Mouse (Mus musculus) megakaryocyte progenitor cell, adult 5-6 weeks (primary cell): ENCODE measurements around the gene BC005561. TPM values are rescaled to one million over a fixed set of nuclear protein-coding genes. Genes with fewer than 3 reads are reported as not detected.
"Not testable (repeated sequence)": the region's sequence is repeated elsewhere in the genome, so short reads cannot be mapped to it uniquely, and the experiment has no call there.

Experiments
- ATAC-seq: replicated peaks from 2 replicates; pipeline ENCODE4 v1.8.0; 2016; ENCODE audit warnings: mild to moderate bottlenecking, moderate TSS enrichment, inconsistent platforms; ENCODE audit not compliant: poor library complexity
- total RNA-seq, 2 experiments: library from RNA; stranded (forward) in 1 of 2; stranded (reverse) in 1 of 2; fragments of 157-497, 149-512 nt in 1 of 2; fragments of 200-1000 nt in 1 of 2; gene quantifications; 2 replicates each; pipeline versions ENCODE4 v1.2.3 to v1.2.4; 2015 to 2017

Gene BC005561
- total RNA-seq (2015) (11.3 and 17.8 TPM in 2 replicates), total RNA-seq (2017) (10.7 and 14.6 TPM in 2 replicates)

GRCm38 (mm10) chr5:104508195-104508891, at the start of gene BC005561:
BC005561 (plus strand) TSS chr5:104508352.
- ATAC-seq = peak; percentile 90

GRCm38 (mm10) chr5:104458832-104459705, 49.1 kb upstream of the BC005561 start, which contains the start of gene Pkd2:
Pkd2 (plus strand) TSS chr5:104459450.
- ATAC-seq = peak; percentile 66

- ATAC-seq = peak; percentile 49
These were observed 48.3 kb upstream of the BC005561 start for GRCm38 (mm10) chr5:104459706-104460455.

GRCm38 (mm10) chr5:104460456-104460838, 47.7 kb upstream of the BC005561 start:
- peak; percentile 11; the same call in 1 of the 2 replicates for ATAC-seq

GRCm38 (mm10) chr5:104460856-104461255, 47.3 kb upstream of the BC005561 start:
- ATAC-seq = no peak

GRCm38 (mm10) chr5:104465279-104465678, 42.9 kb upstream of the BC005561 start:
- ATAC-seq = no peak

- no peak for ATAC-seq
These were observed 42.4 kb upstream of the BC005561 start for GRCm38 (mm10) chr5:104465731-104466130.

GRCm38 (mm10) chr5:104466816-104467215, 41.3 kb upstream of the BC005561 start:
- no peak for ATAC-seq

GRCm38 (mm10) chr5:104468586-104468985, 39.6 kb upstream of the BC005561 start:
- no peak for ATAC-seq

GRCm38 (mm10) chr5:104470981-104471391, 37.2 kb upstream of the BC005561 start:
- ATAC-seq = no peak

- ATAC-seq = no peak
These were observed 35.8 kb upstream of the BC005561 start for GRCm38 (mm10) chr5:104472371-104472770.

GRCm38 (mm10) chr5:104480367-104480766, 27.8 kb upstream of the BC005561 start:
- no peak for ATAC-seq

GRCm38 (mm10) chr5:104482856-104483255, 25.3 kb upstream of the BC005561 start:
- no peak for ATAC-seq

- no peak for ATAC-seq
These were observed 16.6 kb upstream of the BC005561 start for GRCm38 (mm10) chr5:104491561-104491960.

GRCm38 (mm10) chr5:104504883-104505282, 3.3 kb upstream of the BC005561 start:
- ATAC-seq = no peak

- peak; percentile 2; the same call in 1 of the 2 replicates for ATAC-seq
These were observed 340 bp upstream of the BC005561 start for GRCm38 (mm10) chr5:104507829-104508194.

GRCm38 (mm10) chr5:104511211-104511610, 3.1 kb downstream of the BC005561 start:
- no peak for ATAC-seq

GRCm38 (mm10) chr5:104538612-104539011, 30.5 kb downstream of the BC005561 start:
- ATAC-seq = no peak

GRCm38 (mm10) chr5:104539331-104539730, 31.2 kb downstream of the BC005561 start:
- no peak for ATAC-seq

GRCm38 (mm10) chr5:104568079-104568478, 59.9 kb downstream of the BC005561 start:
- not testable (repeated sequence) for ATAC-seq

- no peak for ATAC-seq
These were observed 62.6 kb downstream of the BC005561 start for GRCm38 (mm10) chr5:104570766-104571165.
